Mouse (Mus musculus) kidney, embryonic 14.5 days (tissue): Measurements from ENCODE around the gene Myoz1. TPM values are rescaled to one million over a fixed set of nuclear protein-coding genes. Genes with fewer than 3 reads are reported as not detected.

Experiments
- ATAC-seq: fragments of 200-750 bp; cut with Nextera tagmentation; 2 replicates; pipeline ENCODE4 v1.8.0; 2017; ENCODE audit warnings: moderate number of reproducible peaks, mild to moderate bottlenecking, moderate TSS enrichment, moderate library complexity; ENCODE audit not compliant: low FRiP score, low TSS enrichment
- H3K27ac ChIP-seq: fragments of 300-500 bp; sonication (generic); 2 replicates; pipeline ENCODE4 v1.5.1; 2014; ENCODE audit warnings: low read depth, mild to moderate bottlenecking, low read length, moderate library complexity, mixed read lengths
- H3K27me3 ChIP-seq: fragments of 300-500 bp; sonication (generic); 2 replicates; pipeline ENCODE4 v1.6.1; 2014; ENCODE audit warnings: mild to moderate bottlenecking, low read length; ENCODE audit not compliant: control insufficient read depth, insufficient read depth
- H3K36me3 ChIP-seq: fragments of 300-500 bp; sonication (generic); 2 replicates; pipeline ENCODE4 v1.6.1; 2014; ENCODE audit warnings: low read length, mixed read lengths; ENCODE audit not compliant: control insufficient read depth, insufficient read depth
- H3K4me1 ChIP-seq: fragments of 300-500 bp; sonication (generic); 2 replicates; pipeline ENCODE4 v1.6.1; 2014; ENCODE audit warnings: low read length, mixed read lengths; ENCODE audit not compliant: control insufficient read depth, insufficient read depth
- H3K4me2 ChIP-seq: fragments of 300-500 bp; sonication (generic); replicated peaks from 2 replicates; pipeline ENCODE4 v1.6.1; 2014; ENCODE audit warnings: low read depth, mild to moderate bottlenecking, low read length
- H3K4me3 ChIP-seq: fragments of 300-500 bp; sonication (generic); 2 replicates; pipeline ENCODE4 v1.5.1; 2014; ENCODE audit warnings: mild to moderate bottlenecking, low read length
- H3K9ac ChIP-seq: fragments of 300-500 bp; sonication (generic); 2 replicates; pipeline ENCODE4 v1.6.1; 2014; ENCODE audit warnings: low read depth, mild to moderate bottlenecking, low read length, moderate library complexity
- H3K9me3 ChIP-seq: fragments of 300-500 bp; sonication (generic); 2 replicates; pipeline ENCODE4 v1.6.1; 2016; ENCODE audit warnings: low read length; ENCODE audit not compliant: control insufficient read depth
- WGBS: fragments of 180-500 bp; shearing (Covaris S2); extraction: QIAGEN DNeasy Blood & Tissue Kit; methylation state at CpG from one replicate; pipeline ENCODE4 v1.1.7; 2014; 5-methylcytosine and 5-hydroxymethylcytosine counted together
- polyA plus RNA-seq: library from polyadenylated mRNA; unstranded; fragments of >200 nt; fragmentation: Nextera tagmentation; extraction: Ambion mirVana; gene quantifications from 2 replicates; pipeline ENCODE4 v1.2.1, GENCODE M21; 2014

The Myoz1 gene
- polyA plus RNA-seq, 1 experiment from 2014 or later, result 1.6 TPM

DNA sequence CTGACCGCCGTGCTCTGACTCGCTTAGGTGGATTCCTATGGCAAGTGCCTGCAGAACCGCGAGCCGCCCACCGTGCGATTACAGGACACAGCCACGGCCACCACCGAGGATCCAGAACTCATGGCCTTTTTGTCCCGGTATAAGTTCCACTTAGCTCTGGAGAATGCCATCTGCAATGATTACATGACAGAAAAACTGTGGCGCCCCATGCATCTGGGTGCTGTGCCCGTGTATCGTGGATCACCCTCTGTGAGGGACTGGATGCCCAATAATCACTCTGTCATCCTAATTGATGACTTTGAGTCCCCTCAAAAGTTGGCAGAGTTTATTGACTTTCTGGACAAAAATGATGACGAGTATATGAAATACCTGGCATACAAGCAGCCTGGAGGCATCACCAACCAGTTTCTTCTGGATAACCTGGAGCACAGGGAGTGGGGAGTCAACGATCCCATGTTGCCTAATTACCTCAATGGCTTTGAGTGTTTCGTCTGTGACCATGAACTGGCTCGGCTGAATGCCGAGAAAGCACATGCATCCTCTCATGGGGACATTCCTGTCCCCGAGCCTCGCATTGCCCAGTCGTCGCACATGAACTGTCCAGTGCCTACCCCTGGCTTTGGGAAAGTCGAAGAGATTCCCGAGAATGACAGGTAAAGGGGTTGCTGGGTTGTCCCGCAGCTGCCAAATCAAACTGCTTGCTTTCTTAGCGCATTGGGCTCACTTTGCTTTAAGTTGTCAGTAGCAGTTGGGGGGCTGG lies 39.6 kb upstream of the Myoz1 start:
- Histone ChIP-seq H3K9ac (peak overlapping the region; percentile 87), H3K4me2 (peak overlapping the region; percentile 80), H3K9me3 (no peaks in the 10 kb centered on the region), H3K4me1 (peaks cover 31% of the 10 kb centered on the region), H3K27me3 (no peaks in the 10 kb centered on the region), H3K36me3 (peaks cover 45% of the 10 kb centered on the region), H3K4me3 (peak overlapping the region; percentile 86), H3K27ac (peak overlapping the region; percentile 98)
- ATAC-seq, result no peak
- WGBS, result 12% methylated on average over 27 of the region's 27 CpGs

DNA sequence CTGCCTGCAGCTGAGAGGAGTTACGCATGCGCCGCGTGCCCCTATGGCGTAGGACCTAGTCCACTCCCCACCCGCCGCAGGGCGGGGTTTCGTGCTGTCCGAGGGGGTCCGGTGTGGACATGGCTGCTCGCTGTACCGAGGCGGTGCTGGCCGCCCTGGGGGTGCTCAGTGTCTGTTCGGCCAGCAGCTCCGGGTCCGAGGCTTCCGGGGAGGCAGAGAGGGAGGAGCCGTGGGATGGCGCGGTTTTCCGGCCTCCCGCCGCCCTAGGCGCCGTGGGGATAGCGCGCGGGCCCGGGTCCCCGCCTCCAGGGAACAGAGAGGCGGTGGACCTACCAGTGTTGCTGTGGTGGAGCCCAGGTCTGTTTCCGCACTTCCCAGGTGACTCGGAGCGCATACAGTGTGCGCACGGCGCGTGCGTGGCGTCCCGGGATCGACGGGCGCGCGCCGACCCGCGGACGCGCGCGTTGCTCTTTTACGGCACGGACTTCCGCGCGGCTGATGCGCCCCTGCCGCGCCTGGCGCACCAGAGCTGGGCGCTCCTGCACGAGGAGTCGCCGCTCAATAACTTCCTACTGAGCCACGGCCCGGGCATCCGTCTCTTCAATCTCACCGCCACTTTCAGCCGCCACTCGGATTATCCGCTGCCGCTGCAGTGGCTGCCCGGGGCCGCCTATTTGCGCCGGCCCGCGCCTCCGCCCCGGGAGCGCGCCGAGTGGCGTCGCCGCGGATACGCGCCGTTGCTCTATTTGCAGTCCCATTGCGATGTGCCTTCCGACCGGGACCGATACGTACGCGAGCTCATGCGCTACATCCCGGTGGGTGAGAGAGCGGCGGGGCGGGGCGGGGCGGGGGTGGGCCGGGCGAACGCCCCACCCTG lies 38.8 kb upstream of the Myoz1 start, which contains the start of gene Fut11:
TSS of gene Fut11 (plus strand) at position 85 of the 877 bp plus-strand sequence.
- Histone ChIP-seq H3K9ac (peak within 1 kb of the TSS; percentile 87), H3K27me3 (no peaks in the 10 kb centered on the region), H3K27ac (peak within 1 kb of the TSS; percentile 98), H3K36me3 (peaks cover 52% of the 10 kb centered on the region), H3K4me2 (peak within 1 kb of the TSS; percentile 80), H3K4me3 (peak within 1 kb of the TSS; percentile 86), H3K4me1 (peaks cover 31% of the 10 kb centered on the region), H3K9me3 (no peaks in the 10 kb centered on the region)
- ATAC-seq, result peak; percentile 95
- under 1% methylated on average over 109 of the region's 111 CpGs for WGBS

DNA sequence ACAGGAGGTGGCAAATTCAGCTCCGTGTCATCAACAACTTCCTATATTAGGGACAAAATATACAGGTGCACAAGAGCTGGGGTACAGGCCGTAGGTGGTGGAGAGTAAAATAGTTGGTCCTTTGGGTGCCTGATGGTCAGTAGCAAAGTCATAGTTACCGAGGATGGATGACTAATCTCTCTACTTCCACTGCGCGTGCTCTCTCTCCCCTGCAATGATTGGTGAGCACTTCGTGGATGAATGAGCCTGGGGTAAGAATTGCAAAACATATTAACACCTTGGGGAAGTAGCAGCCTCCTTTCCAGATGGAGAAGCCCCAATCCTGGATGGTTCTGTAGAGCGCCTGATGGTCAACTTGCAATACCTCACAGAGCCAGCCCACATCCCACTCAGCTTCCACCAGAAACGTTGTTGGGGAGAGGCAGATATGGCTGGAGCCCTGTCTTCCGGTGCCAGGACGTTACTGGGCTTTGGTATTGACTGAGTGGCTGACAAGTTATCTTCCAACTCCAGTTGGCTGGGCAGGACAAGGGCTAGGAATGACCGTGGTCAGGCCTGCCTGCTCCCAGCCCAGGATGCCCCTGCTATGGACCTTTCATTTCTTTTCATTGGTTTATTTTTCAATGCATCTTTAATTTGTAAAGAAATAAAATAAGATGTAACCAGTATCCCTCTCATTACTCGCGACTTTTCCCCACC lies 38.0 kb upstream of the Myoz1 start:
- H3K9ac ChIP-seq, result peak overlapping the region; percentile 87
- peak overlapping the region; percentile 80 for H3K4me2 ChIP-seq
- no peaks in the 10 kb centered on the region for H3K27me3 ChIP-seq
- no peaks in the 10 kb centered on the region for H3K9me3 ChIP-seq
- 44% methylated on average over 13 of the region's 13 CpGs for WGBS
- H3K27ac ChIP-seq, result peak overlapping the region; percentile 98
- H3K4me1 ChIP-seq, result peaks cover 31% of the 10 kb centered on the region
- peak overlapping the region; percentile 86 for H3K4me3 ChIP-seq
- H3K36me3 ChIP-seq, result peaks cover 60% of the 10 kb centered on the region
- ATAC-seq, result peak; percentile 37; the same call in 1 of the 2 replicates

DNA sequence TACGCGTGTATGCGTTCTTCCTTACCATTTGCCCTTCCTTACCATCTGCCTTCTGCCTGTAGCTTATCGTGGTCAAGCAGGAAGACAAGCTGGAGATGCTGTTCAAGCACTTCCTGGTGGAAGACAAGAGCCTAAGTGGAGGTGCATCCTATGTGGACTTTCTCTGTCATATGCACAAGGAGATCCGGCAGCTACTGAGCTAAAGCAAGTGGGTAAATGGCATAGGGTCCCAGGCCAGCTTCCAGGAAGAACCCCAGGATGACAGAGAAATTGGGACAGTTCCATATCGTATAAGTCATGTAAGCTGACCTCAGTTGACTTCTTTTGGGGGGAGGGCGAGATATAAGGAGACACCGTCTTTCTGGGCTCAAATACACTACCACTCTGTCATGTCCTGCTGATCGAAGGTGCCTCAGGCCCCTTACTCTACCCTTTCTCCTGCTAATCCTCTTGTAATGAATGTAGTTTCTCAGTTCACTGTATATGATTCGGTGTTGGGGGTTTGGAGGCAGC lies 37.3 kb upstream of the Myoz1 start:
- Histone ChIP-seq H3K4me3 (no peak overlapping the region), H3K27ac (no peak overlapping the region), H3K36me3 (peaks cover 64% of the 10 kb centered on the region), H3K9ac (no peak overlapping the region), H3K4me2 (no peak overlapping the region), H3K27me3 (no peaks in the 10 kb centered on the region), H3K9me3 (no peaks in the 10 kb centered on the region), H3K4me1 (peaks cover 27% of the 10 kb centered on the region)
- 87% methylated on average over 10 of the region's 10 CpGs for WGBS
- ATAC-seq, result no peak

DNA sequence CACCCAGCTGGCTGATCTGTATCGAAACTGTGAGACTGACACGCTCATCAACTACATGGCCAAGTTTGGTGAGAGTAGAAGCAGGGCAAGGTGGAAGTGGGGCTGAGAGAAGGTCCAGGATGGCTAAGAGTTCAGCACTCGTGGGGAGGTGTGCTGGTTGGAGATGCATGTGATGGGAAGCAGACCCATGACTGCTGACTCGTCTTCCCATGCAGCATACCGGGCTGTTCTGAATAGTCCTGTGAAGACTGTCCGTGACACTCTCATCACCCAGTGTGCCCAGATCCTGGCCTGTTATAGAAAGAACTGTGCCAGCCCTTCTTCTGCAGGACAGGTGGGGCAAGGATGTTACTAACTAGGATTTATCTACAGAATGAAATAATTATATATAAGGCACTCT lies 35.4 kb upstream of the Myoz1 start:
- Histone ChIP-seq H3K27ac (no peak overlapping the region), H3K9me3 (no peaks in the 10 kb centered on the region), H3K9ac (no peak overlapping the region), H3K27me3 (no peaks in the 10 kb centered on the region), H3K36me3 (peaks cover 75% of the 10 kb centered on the region), H3K4me2 (no peak overlapping the region), H3K4me3 (no peak overlapping the region), H3K4me1 (peaks cover 14% of the 10 kb centered on the region)
- no peak for ATAC-seq
- 95% methylated on average over 6 of the region's 6 CpGs for WGBS

DNA sequence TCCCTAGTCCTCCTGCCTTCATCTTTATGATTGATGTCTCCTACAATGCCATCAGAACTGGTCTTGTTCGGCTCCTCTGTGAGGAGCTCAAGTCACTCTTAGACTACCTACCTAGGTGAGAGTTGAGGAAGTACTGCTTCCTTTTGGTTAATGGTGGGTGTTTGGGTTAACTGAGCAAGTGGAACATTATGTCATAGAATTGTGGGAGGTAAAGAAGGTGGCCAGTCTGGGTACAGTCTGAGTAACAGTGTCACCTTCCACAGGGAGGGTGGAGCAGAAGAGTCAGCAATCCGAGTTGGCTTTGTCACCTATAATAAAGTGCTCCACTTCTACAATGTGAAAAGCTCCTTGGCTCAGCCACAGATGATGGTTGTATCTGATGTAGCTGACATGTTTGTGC lies 32.7 kb upstream of the Myoz1 start:
- H3K9me3 ChIP-seq, result no peaks in the 10 kb centered on the region
- H3K4me2 ChIP-seq, result no peak overlapping the region
- H3K4me1 ChIP-seq, result peaks cover 1% of the 10 kb centered on the region; the same call in 1 of the 2 replicates
- H3K27ac ChIP-seq, result no peak overlapping the region
- H3K36me3 ChIP-seq, result peaks cover 99% of the 10 kb centered on the region
- H3K9ac ChIP-seq, result no peak overlapping the region
- no peak for ATAC-seq
- no peak overlapping the region for H3K4me3 ChIP-seq
- 80% methylated on average over 2 of the region's 2 CpGs for WGBS
- H3K27me3 ChIP-seq, result no peaks in the 10 kb centered on the region

DNA sequence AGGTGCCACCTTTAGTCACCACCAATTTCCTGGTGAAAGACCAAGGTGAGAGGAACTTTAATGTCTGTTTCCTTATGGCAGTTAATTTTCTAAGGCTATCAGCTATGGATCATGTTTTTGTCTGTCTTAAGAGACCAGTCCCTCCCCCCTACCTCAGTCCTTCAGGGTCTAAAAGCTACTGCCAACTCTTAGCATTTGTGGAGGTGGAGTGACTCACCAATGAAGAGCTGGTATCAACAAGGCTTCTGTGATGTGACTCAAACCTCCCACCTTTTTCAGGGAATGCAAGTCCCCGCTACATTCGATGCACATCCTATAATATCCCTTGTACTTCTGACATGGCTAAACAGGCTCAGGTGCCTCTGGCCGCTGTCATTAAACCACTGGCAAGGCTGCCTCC lies 30.2 kb upstream of the Myoz1 start:
- Histone ChIP-seq H3K27me3 (no peaks in the 10 kb centered on the region), H3K4me3 (no peak overlapping the region), H3K4me1 (no peaks in the 10 kb centered on the region), H3K9ac (no peak overlapping the region), H3K36me3 (peaks cover 99% of the 10 kb centered on the region), H3K4me2 (no peak overlapping the region), H3K27ac (no peak overlapping the region), H3K9me3 (no peaks in the 10 kb centered on the region)
- WGBS, result 97% methylated on average over 3 of the region's 3 CpGs
- no peak for ATAC-seq

DNA sequence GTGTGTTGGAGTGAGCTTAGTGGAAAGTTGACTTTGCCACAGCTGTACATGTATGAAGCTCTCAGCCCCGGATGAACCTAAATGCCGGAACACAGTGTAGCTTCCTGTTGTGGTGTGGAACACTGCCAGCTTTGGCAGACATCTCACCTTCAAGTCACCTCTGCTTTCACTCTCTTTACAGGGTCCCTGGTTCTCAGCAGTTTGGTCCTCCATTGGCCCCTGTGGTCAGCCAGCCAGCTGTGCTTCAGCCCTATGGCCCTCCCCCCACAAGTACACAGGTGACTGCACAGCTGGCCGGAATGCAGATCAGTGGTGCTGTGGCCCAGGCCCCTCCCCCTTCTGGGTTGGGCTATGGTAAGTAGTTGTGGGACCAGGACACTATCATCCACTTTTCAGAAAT lies 26.2 kb upstream of the Myoz1 start:
- ATAC-seq, result no peak
- Histone ChIP-seq H3K9ac (no peak overlapping the region), H3K27ac (no peak overlapping the region), H3K4me2 (no peak overlapping the region), H3K36me3 (peaks cover 98% of the 10 kb centered on the region), H3K27me3 (no peaks in the 10 kb centered on the region), H3K9me3 (no peaks in the 10 kb centered on the region), H3K4me3 (no peak overlapping the region), H3K4me1 (no peaks in the 10 kb centered on the region)
- WGBS, result 70% methylated on average over 3 of the region's 3 CpGs
